Mouse (Mus musculus) MN1 (cell line): ENCODE data around the gene Chst5.

Experiments used
- DNase-seq: peaks from one replicate; pipeline ENCODE4 v3.0.0-alpha.2; 2016; ENCODE audit warnings: low spot score

The Chst5 gene

GRCm38 (mm10) chr8:111929648-111930344, 19.5 kb upstream of the Chst5 start:
- DNase-seq = no peak

GRCm38 (mm10) chr8:111924976-111925375, 14.7 kb upstream of the Chst5 start:
- DNase-seq = no peak

- DNase-seq = peak; percentile 76
These were observed 13.1 kb upstream of the Chst5 start for GRCm38 (mm10) chr8:111923383-111923804.

GRCm38 (mm10) chr8:111920971-111921370, 10.7 kb upstream of the Chst5 start:
- DNase-seq = no peak

- DNase-seq = no peak
These were observed 9.4 kb upstream of the Chst5 start for GRCm38 (mm10) chr8:111919663-111920062.

GRCm38 (mm10) chr8:111912860-111913432, 2.7 kb upstream of the Chst5 start:
- no peak for DNase-seq

- DNase-seq = no peak
These were observed 1.3 kb upstream of the Chst5 start for GRCm38 (mm10) chr8:111911572-111911971.

- no peak for DNase-seq
These were observed 4.6 kb downstream of the Chst5 start for GRCm38 (mm10) chr8:111905500-111906121.

GRCm38 (mm10) chr8:111902080-111902479, 8.2 kb downstream of the Chst5 start:
- DNase-seq = no peak

- DNase-seq = no peak
These were observed 11.7 kb downstream of the Chst5 start for GRCm38 (mm10) chr8:111898586-111898985.

GRCm38 (mm10) chr8:111894955-111895354, 15.3 kb downstream of the Chst5 start:
- DNase-seq = no peak

GRCm38 (mm10) chr8:111892615-111893014, 17.6 kb downstream of the Chst5 start:
- DNase-seq = no peak

GRCm38 (mm10) chr8:111891983-111892382, 18.3 kb downstream of the Chst5 start:
- DNase-seq = no peak

- no peak for DNase-seq
These were observed 19.3 kb downstream of the Chst5 start for GRCm38 (mm10) chr8:111890911-111891303.

GRCm38 (mm10) chr8:111889931-111890910, 20.0 kb downstream of the Chst5 start:
- DNase-seq = no peak

GRCm38 (mm10) chr8:111888091-111888650, 22.1 kb downstream of the Chst5 start:
- DNase-seq = peak; percentile 43

- DNase-seq = no peak
These were observed 22.8 kb downstream of the Chst5 start for GRCm38 (mm10) chr8:111887479-111887878.

GRCm38 (mm10) chr8:111883615-111884014, 26.6 kb downstream of the Chst5 start:
- no peak for DNase-seq

- peak; percentile 74 for DNase-seq
These were observed 28.7 kb downstream of the Chst5 start for GRCm38 (mm10) chr8:111881591-111881990.

GRCm38 (mm10) chr8:111877711-111878110, 32.5 kb downstream of the Chst5 start:
- no peak for DNase-seq

GRCm38 (mm10) chr8:111876355-111876948, 33.8 kb downstream of the Chst5 start, which contains the start of gene Tmem170:
TSS of gene Tmem170 (minus strand) at chr8:111876750.
- peak; percentile 100 for DNase-seq
